Mouse (Mus musculus) heart, adult 2 months (tissue): ENCODE data around the gene Sept4. TPM values are rescaled to one million over a fixed set of nuclear protein-coding genes. Genes with fewer than 3 reads are reported as not detected.

Experiments used
- DNase-seq, 2 experiments: peaks; one replicate each; pipeline ENCODE4 v3.0.0; 2021
- H3K27ac ChIP-seq: fragments of 200-600 bp; 2 replicates; pipeline ENCODE4 v1.8.1; 2022
- H3K27me3 ChIP-seq: fragments of 200-500 bp; 2 replicates; pipeline ENCODE4 v1.6.1; 2012; ENCODE audit warnings: mild to moderate bottlenecking, low read length, inconsistent platforms, mixed read lengths; ENCODE audit not compliant: control insufficient read depth, insufficient read depth
- H3K36me3 ChIP-seq: fragments of 200-500 bp; 2 replicates; pipeline ENCODE4 v1.6.1; 2012; ENCODE audit warnings: low read length, inconsistent platforms; ENCODE audit not compliant: control insufficient read depth, insufficient read depth
- H3K4me1 ChIP-seq: fragments of 200-500 bp; 2 replicates; pipeline ENCODE4 v1.6.1; 2011; ENCODE audit warnings: low read length; ENCODE audit not compliant: control insufficient read depth, insufficient read depth
- H3K4me3 ChIP-seq: fragments of 200-600 bp; 2 replicates; pipeline ENCODE4 v1.8.1; 2022
- H3K79me2 ChIP-seq: fragments of 200-500 bp; replicated peaks from 2 replicates; pipeline ENCODE4 v1.6.1; 2012; ENCODE audit warnings: mild to moderate bottlenecking, inconsistent platforms, low read length, moderate library complexity, mixed read lengths; ENCODE audit not compliant: control insufficient read depth, insufficient read depth
- H3K9ac ChIP-seq: fragments of 200-500 bp; 2 replicates; pipeline ENCODE4 v1.6.1; 2012; ENCODE audit warnings: low read depth, mild to moderate bottlenecking, control low read depth, inconsistent platforms, low read length, mixed read lengths
- CTCF ChIP-seq: fragments of 200-600 bp; IDR thresholded peaks from 2 replicates; pipeline ENCODE4 v1.8.1; 2022; ENCODE audit warnings: antibody characterized with exemption, mild to moderate bottlenecking, moderate library complexity
- EP300 ChIP-seq: fragments of 200-500 bp; IDR thresholded peaks from 2 replicates; pipeline ENCODE4 v1.6.1; 2011; ENCODE audit warnings: low read depth, low read length, control low read depth; ENCODE audit not compliant: insufficient read depth
- POLR2A ChIP-seq: fragments of 200-500 bp; IDR thresholded peaks from 2 replicates; pipeline ENCODE4 v1.6.1; 2011; ENCODE audit warnings: mild to moderate bottlenecking, low read depth, low read length, control low read depth; ENCODE audit not compliant: insufficient read depth
- WGBS: fragments of 180-500 bp; shearing (Covaris S2); methylation state at CpG from one replicate; pipeline ENCODE4 v1.1.7; 2018; 5-methylcytosine and 5-hydroxymethylcytosine counted together
- intact Hi-C: fragments of 180-260 bp; cut with DNase I; formaldehyde crosslinking; loops from one replicate; pipeline ENCODE4 v1.15.1; 2025
- polyA plus RNA-seq: library from polyadenylated mRNA; depleted of rRNA; stranded (reverse); fragments of >200 nt; gene quantifications from 2 replicates; pipeline ENCODE4 v1.2.3, GENCODE M21; 2012
- total RNA-seq, 2 experiments: library from RNA; stranded (reverse); gene quantifications; 2 replicates each; pipeline ENCODE4 v1.2.3; 2021

Gene Sept4
- total and polyA plus RNA-seq, 3 experiments, result 36.7 to 39.9 (median 38.6) TPM

DNA sequence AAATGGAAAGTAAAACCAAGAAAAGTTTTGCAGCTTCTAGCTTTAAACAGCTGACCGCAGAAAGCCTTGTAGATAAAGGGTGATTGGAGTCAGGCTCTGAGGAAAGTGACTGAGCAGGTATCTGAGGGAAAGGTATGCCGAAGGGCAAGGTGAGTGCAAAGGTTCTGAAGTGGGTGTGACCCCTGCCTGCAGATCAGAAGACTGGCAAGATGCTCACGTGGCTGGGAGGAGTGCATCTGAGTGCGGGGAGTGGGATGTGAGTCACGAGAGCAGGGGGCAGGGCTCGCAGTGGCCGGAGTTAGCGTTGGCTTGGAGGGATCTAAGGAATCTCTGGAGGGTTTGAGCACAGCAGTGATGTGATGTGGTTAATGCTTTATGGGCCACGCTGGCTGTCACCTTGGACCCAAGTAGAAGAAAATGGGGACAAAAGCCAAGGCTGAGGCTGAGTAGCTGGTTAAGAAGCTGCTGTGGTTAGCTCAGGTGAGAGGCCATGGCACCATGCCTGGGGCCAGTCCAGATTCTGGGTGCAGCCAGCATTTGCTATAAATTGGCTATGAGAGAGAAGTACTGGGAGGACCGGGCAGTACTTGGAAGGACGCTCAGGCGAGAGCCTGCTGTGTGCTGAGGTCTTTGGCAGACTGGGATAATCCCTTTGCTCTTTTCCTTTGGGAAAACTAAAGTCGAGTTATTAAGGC, 30.8 kb downstream of the Sept4 start:
- Histone ChIP-seq H3K4me1 (peaks cover 5% of the 10 kb centered on the region), H3K36me3 (no peaks in the 10 kb centered on the region), H3K79me2 (no peaks in the 10 kb centered on the region; the same call in 1 of the 2 replicates), H3K4me3 (no peak overlapping the region), H3K27ac (no peak overlapping the region), H3K9ac (no peak overlapping the region), H3K27me3 (no peaks in the 10 kb centered on the region)
- DNase-seq, result no peak
- intact Hi-C loops, result loop anchor here (5.0 kb wide), 1 partner anchor 138 kb away; the partner anchor contains the start of gene Supt4a
- no peak for TF ChIP-seq POLR2A
- TF ChIP-seq EP300, result no peak
- no peak for TF ChIP-seq CTCF
- WGBS, result 87% methylated on average over 13 of the region's 13 CpGs

DNA sequence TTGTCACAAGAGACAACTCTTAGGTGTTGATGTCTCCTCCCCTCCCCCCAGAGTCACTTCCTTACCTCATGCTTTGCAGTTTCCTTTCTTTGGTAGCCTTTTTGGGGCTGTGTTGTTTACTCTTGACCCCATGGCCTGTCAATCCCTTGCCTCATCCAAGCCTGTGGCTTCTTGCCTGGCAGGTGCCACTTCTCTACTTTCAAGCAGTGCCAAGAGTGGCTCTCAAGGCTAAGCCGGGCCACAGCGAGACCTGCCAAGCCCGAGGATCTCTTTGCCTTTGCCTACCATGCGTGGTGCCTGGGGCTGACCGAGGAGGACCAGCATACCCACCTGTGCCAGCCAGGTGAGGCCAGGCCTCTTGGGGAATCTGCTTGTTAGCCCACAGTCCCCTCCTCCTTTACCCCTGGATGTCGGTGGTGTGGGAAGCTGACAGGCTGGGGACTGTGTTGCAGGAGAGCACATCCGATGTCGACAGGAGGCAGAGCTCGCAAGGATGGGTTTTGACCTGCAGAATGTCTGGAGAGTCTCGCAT, 31.7 kb downstream of the Sept4 start:
- intact Hi-C loops, result no loop called here
- DNase-seq, result no peak
- Histone ChIP-seq H3K4me1 (peaks cover 3% of the 10 kb centered on the region), H3K36me3 (no peaks in the 10 kb centered on the region), H3K27ac (no peak overlapping the region), H3K79me2 (no peaks in the 10 kb centered on the region; the same call in 1 of the 2 replicates), H3K27me3 (no peaks in the 10 kb centered on the region), H3K9ac (no peak overlapping the region), H3K4me3 (no peak overlapping the region)
- TF ChIP-seq EP300, result no peak
- no peak for TF ChIP-seq CTCF
- no peak for TF ChIP-seq POLR2A
- 94% methylated on average over 10 of the region's 10 CpGs for WGBS

DNA sequence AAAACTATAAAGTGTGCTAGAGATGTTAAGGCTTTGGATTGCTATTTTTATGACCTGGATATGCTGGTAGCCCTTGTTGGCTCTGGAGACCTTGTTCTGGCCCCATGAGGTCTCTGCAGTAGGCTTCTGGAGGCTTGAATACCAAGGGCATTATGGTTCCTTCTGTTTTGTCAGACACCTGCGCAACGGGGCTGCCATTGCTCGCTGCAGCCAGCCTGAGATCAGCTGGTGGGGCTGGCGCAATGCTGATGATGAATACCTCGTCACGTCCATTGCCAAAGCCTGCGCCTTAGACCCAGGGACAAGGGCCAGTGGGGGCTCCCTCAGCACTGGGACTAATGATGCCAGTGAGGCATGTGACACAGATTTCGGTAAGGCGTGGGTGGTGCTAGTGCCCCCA, 33.5 kb downstream of the Sept4 start:
- H3K36me3 ChIP-seq, result peaks cover 3% of the 10 kb centered on the region; the same call in 1 of the 2 replicates
- H3K79me2 ChIP-seq, result no peaks in the 10 kb centered on the region; the same call in 1 of the 2 replicates
- 93% methylated on average over 9 of the region's 9 CpGs for WGBS
- H3K9ac ChIP-seq, result no peak overlapping the region
- DNase-seq, result no peak
- intact Hi-C loops, result no loop called here
- H3K27me3 ChIP-seq, result no peaks in the 10 kb centered on the region
- TF ChIP-seq CTCF, result no peak
- no peaks in the 10 kb centered on the region for H3K4me1 ChIP-seq
- H3K4me3 ChIP-seq, result no peak overlapping the region
- H3K27ac ChIP-seq, result no peak overlapping the region

DNA sequence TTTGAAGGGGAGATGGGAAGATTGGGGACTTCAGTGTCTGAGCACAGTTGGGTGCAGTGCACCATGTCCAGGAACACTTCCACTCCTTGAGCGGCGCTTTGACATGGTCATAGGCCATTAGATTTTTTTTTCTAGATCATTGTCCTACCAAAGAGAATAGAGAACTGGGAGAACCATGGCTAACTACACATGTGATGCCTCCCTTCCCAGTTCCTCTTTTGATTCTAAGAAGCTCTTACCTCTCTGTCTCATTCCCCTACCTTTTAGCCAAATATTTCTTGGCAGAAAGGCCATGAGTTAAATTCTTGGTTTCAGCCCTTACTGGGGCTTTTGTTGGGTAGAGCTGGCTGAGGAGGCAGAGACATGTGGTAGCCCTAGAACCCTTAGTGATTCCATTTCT, 34.9 kb downstream of the Sept4 start:
- intact Hi-C loops, result no loop called here
- Histone ChIP-seq H3K36me3 (peaks cover 4% of the 10 kb centered on the region), H3K4me3 (no peak overlapping the region), H3K9ac (no peak overlapping the region), H3K27ac (no peak overlapping the region), H3K4me1 (no peaks in the 10 kb centered on the region), H3K79me2 (no peaks in the 10 kb centered on the region; the same call in 1 of the 2 replicates), H3K27me3 (no peaks in the 10 kb centered on the region)
- no peak for DNase-seq
- WGBS, result 85% methylated on average over 2 of the region's 2 CpGs
- no peak for TF ChIP-seq POLR2A
- no peak for TF ChIP-seq CTCF
- TF ChIP-seq EP300, result no peak

DNA sequence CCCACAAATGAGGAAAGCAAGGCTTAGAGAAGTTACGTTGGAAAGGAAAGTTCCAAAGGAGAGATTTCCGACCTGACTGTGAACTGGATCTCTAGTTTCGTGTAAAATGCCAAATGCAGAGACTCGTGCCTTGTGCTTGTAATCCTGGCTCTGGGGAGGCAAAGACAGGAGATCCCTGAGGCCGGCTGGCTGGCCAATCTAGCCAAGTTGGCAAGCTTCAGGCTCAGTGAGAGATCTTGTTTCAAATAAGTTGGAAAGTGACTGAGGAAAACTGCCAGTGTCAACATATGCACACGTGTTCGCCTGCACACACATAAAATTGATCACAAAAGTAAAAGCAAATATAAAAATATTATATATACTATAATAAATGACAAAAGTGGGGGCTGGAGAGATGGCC, 40.6 kb downstream of the Sept4 start:
- TF ChIP-seq POLR2A, result no peak
- no peak for TF ChIP-seq CTCF
- no peak for TF ChIP-seq EP300
- 76% methylated on average over 7 of the region's 7 CpGs for WGBS
- Histone ChIP-seq H3K79me2 (no peaks in the 10 kb centered on the region), H3K4me1 (no peaks in the 10 kb centered on the region), H3K27ac (no peak overlapping the region), H3K36me3 (peaks cover 6% of the 10 kb centered on the region), H3K9ac (no peak overlapping the region), H3K27me3 (no peaks in the 10 kb centered on the region), H3K4me3 (no peak overlapping the region)
- DNase-seq, result no peak
- intact Hi-C loops, result no loop called here

DNA sequence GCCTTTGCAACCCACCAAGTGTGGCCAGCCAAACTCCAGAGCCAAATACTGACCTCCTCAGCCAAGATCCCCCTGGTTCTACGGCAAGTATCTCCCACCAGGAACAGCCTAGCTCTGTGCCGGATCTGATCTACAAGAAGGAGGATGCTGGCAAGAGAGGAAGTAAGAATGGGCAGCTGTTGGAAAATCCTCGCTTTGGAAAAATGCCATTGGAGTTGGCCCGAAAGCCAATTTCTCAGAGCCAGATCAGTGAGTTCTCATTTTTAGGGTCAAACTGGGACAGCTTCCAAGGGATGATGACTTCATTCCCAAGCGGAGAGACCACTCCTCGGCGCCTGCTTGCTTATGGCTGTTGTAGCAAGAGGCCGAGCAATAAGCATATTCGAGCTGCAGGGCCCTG, 42.8 kb downstream of the Sept4 start:
- no peak for DNase-seq
- no peak for TF ChIP-seq POLR2A
- no peak for TF ChIP-seq EP300
- no peak for TF ChIP-seq CTCF
- no peaks in the 10 kb centered on the region for H3K27me3 ChIP-seq
- WGBS, result 73% methylated on average over 9 of the region's 9 CpGs
- H3K9ac ChIP-seq, result no peak overlapping the region
- no peaks in the 10 kb centered on the region for H3K4me1 ChIP-seq
- H3K36me3 ChIP-seq, result peaks cover 4% of the 10 kb centered on the region
- H3K27ac ChIP-seq, result no peak overlapping the region
- H3K79me2 ChIP-seq, result no peaks in the 10 kb centered on the region
- intact Hi-C loops, result no loop called here
- H3K4me3 ChIP-seq, result no peak overlapping the region
